Mouse (Mus musculus): ENCODE measurements around the gene Peg3. TPM values are rescaled to one million over a fixed set of nuclear protein-coding genes. Genes with fewer than 3 reads are reported as not detected.

Gene Peg3
- polyA plus RNA-seq, 1 experiment from 2014 or later = 222 TPM

- H3K27me3 ChIP-seq (ENCODE audit: control insufficient read depth, insufficient read depth, low read length) = no peaks in the 10 kb centered on the region
- 67% methylated on average over 12 of the region's 12 CpGs for WGBS
- no peak overlapping the region for H3K27ac ChIP-seq (ENCODE audit: low read depth, low read length)
- H3K9ac ChIP-seq (ENCODE audit: low read depth, low read length) = no peak overlapping the region
- no peaks in the 10 kb centered on the region for H3K9me3 ChIP-seq (ENCODE audit: control insufficient read depth, low read length)
- H3K36me3 ChIP-seq (ENCODE audit: control insufficient read depth, insufficient read depth, low read length) = no peaks in the 10 kb centered on the region; the same call in 1 of the 2 replicates
- H3K4me1 ChIP-seq (ENCODE audit: control insufficient read depth, insufficient read depth, low read length) = no peaks in the 10 kb centered on the region
- ATAC-seq (ENCODE audit: low FRiP score, low TSS enrichment) = 0 out of 2 replicates have a peak, but pooled peaks have one; percentile 45
- H3K4me3 ChIP-seq (ENCODE audit: low read length) = no peak overlapping the region
- H3K4me2 ChIP-seq (replicated peaks; ENCODE audit: low read depth, low read length) = no peak overlapping the region
Measured at GRCm38 (mm10) chr7:6759698-6760097, 29.5 kb upstream of the Peg3 start.

GRCm38 (mm10) chr7:6756777-6757291, 26.6 kb upstream of the Peg3 start:
- Histone ChIP-seq H3K36me3 (ENCODE audit: control insufficient read depth, insufficient read depth, low read length) (no peaks in the 10 kb centered on the region; the same call in 1 of the 2 replicates), H3K27me3 (ENCODE audit: control insufficient read depth, insufficient read depth, low read length) (no peaks in the 10 kb centered on the region), H3K4me1 (ENCODE audit: control insufficient read depth, insufficient read depth, low read length) (no peaks in the 10 kb centered on the region), H3K4me3 (ENCODE audit: low read length) (no peak overlapping the region), H3K27ac (ENCODE audit: low read depth, low read length) (no peak overlapping the region), H3K9ac (ENCODE audit: low read depth, low read length) (no peak overlapping the region), H3K9me3 (ENCODE audit: control insufficient read depth, low read length) (no peaks in the 10 kb centered on the region), H3K4me2 (replicated peaks; ENCODE audit: low read depth, low read length) (no peak overlapping the region)
- WGBS = 86% methylated on average over 4 of the region's 4 CpGs
- ATAC-seq (ENCODE audit: low FRiP score, low TSS enrichment) = no peak

GRCm38 (mm10) chr7:6753440-6753839, 23.2 kb upstream of the Peg3 start:
- 24% methylated on average over 4 of the region's 4 CpGs for WGBS
- H3K4me2 ChIP-seq (replicated peaks; ENCODE audit: low read depth, low read length) = no peak overlapping the region
- no peaks in the 10 kb centered on the region for H3K27me3 ChIP-seq (ENCODE audit: control insufficient read depth, insufficient read depth, low read length)
- no peak overlapping the region for H3K9ac ChIP-seq (ENCODE audit: low read depth, low read length)
- H3K9me3 ChIP-seq (ENCODE audit: control insufficient read depth, low read length) = no peaks in the 10 kb centered on the region
- H3K4me1 ChIP-seq (ENCODE audit: control insufficient read depth, insufficient read depth, low read length) = no peaks in the 10 kb centered on the region
- H3K4me3 ChIP-seq (ENCODE audit: low read length) = no peak overlapping the region
- H3K27ac ChIP-seq (ENCODE audit: low read depth, low read length) = no peak overlapping the region
- H3K36me3 ChIP-seq (ENCODE audit: control insufficient read depth, insufficient read depth, low read length) = no peaks in the 10 kb centered on the region; the same call in 1 of the 2 replicates
- ATAC-seq (ENCODE audit: low FRiP score, low TSS enrichment) = no peak

- Histone ChIP-seq H3K27me3 (ENCODE audit: control insufficient read depth, insufficient read depth, low read length) (no peaks in the 10 kb centered on the region), H3K4me1 (ENCODE audit: control insufficient read depth, insufficient read depth, low read length) (no peaks in the 10 kb centered on the region), H3K9ac (ENCODE audit: low read depth, low read length) (no peak overlapping the region), H3K27ac (ENCODE audit: low read depth, low read length) (no peak overlapping the region), H3K4me2 (replicated peaks; ENCODE audit: low read depth, low read length) (no peak overlapping the region), H3K4me3 (ENCODE audit: low read length) (no peak overlapping the region), H3K36me3 (ENCODE audit: control insufficient read depth, insufficient read depth, low read length) (no peaks in the 10 kb centered on the region), H3K9me3 (ENCODE audit: control insufficient read depth, low read length) (no peaks in the 10 kb centered on the region)
- ATAC-seq (ENCODE audit: low FRiP score, low TSS enrichment) = no peak
- 69% methylated on average over 7 of the region's 7 CpGs for whole genome bisulfite sequencing
Measured at GRCm38 (mm10) chr7:6749196-6749595, 19.0 kb upstream of the Peg3 start.

- H3K36me3 ChIP-seq (ENCODE audit: control insufficient read depth, insufficient read depth, low read length) = no peaks in the 10 kb centered on the region
- H3K4me3 ChIP-seq (ENCODE audit: low read length) = no peak overlapping the region
- ATAC-seq (ENCODE audit: low FRiP score, low TSS enrichment) = peak; percentile 90
- H3K4me1 ChIP-seq (ENCODE audit: control insufficient read depth, insufficient read depth, low read length) = no peaks in the 10 kb centered on the region
- no peak overlapping the region for H3K9ac ChIP-seq (ENCODE audit: low read depth, low read length)
- H3K27me3 ChIP-seq (ENCODE audit: control insufficient read depth, insufficient read depth, low read length) = no peaks in the 10 kb centered on the region
- H3K9me3 ChIP-seq (ENCODE audit: control insufficient read depth, low read length) = no peaks in the 10 kb centered on the region
- WGBS = 35% methylated on average over 10 of the region's 10 CpGs
- peak overlapping the region; percentile 56; the same call in 1 of the 2 replicates for H3K27ac ChIP-seq (ENCODE audit: low read depth, low read length)
- H3K4me2 ChIP-seq (replicated peaks; ENCODE audit: low read depth, low read length) = no peak overlapping the region
Measured at GRCm38 (mm10) chr7:6744281-6744904, 14.2 kb upstream of the Peg3 start.

GRCm38 (mm10) chr7:6736060-6736459, 5.8 kb upstream of the Peg3 start:
- H3K9ac ChIP-seq (ENCODE audit: low read depth, low read length) = no peak overlapping the region
- ATAC-seq (ENCODE audit: low FRiP score, low TSS enrichment) = no peak

GRCm38 (mm10) chr7:6731930-6732329, 1.7 kb upstream of the Peg3 start:
- Histone ChIP-seq H3K9ac (ENCODE audit: low read depth, low read length) (peak overlapping the region; percentile 31; the same call in 1 of the 2 replicates), H3K4me3 (ENCODE audit: low read length) (peak overlapping the region; percentile 66), H3K27me3 (ENCODE audit: control insufficient read depth, insufficient read depth, low read length) (no peaks in the 10 kb centered on the region), H3K9me3 (ENCODE audit: control insufficient read depth, low read length) (peaks cover 37% of the 10 kb centered on the region), H3K36me3 (ENCODE audit: control insufficient read depth, insufficient read depth, low read length) (no peaks in the 10 kb centered on the region), H3K4me2 (replicated peaks; ENCODE audit: low read depth, low read length) (peak overlapping the region; percentile 57), H3K4me1 (ENCODE audit: control insufficient read depth, insufficient read depth, low read length) (no peaks in the 10 kb centered on the region), H3K27ac (ENCODE audit: low read depth, low read length) (no peak overlapping the region)
- no peak for ATAC-seq (ENCODE audit: low FRiP score, low TSS enrichment)
- 38% methylated on average over 4 of the region's 4 CpGs for WGBS

More at GRCm38 (mm10) chr7:6736060-6736459, 5.8 kb upstream of the Peg3 start:
- H3K4me1 ChIP-seq (ENCODE audit: control insufficient read depth, insufficient read depth, low read length) = no peaks in the 10 kb centered on the region
- no peaks in the 10 kb centered on the region for H3K36me3 ChIP-seq (ENCODE audit: control insufficient read depth, insufficient read depth, low read length)
- no peak overlapping the region for H3K4me2 ChIP-seq (replicated peaks; ENCODE audit: low read depth, low read length)
- no peak overlapping the region for H3K4me3 ChIP-seq (ENCODE audit: low read length)
- no peaks in the 10 kb centered on the region for H3K27me3 ChIP-seq (ENCODE audit: control insufficient read depth, insufficient read depth, low read length)
- H3K9me3 ChIP-seq (ENCODE audit: control insufficient read depth, low read length) = peaks cover under 1% of the 10 kb centered on the region; the same call in 1 of the 2 replicates
- WGBS = 63% methylated on average over 1 of the region's 1 CpGs
- no peak overlapping the region for H3K27ac ChIP-seq (ENCODE audit: low read depth, low read length)

- 48% methylated on average over 3 of the region's 3 CpGs for WGBS
- Histone ChIP-seq H3K4me1 (ENCODE audit: control insufficient read depth, insufficient read depth, low read length) (no peaks in the 10 kb centered on the region), H3K4me3 (ENCODE audit: low read length) (peak overlapping the region; percentile 66), H3K4me2 (replicated peaks; ENCODE audit: low read depth, low read length) (peak overlapping the region; percentile 57), H3K27ac (ENCODE audit: low read depth, low read length) (no peak overlapping the region), H3K36me3 (ENCODE audit: control insufficient read depth, insufficient read depth, low read length) (no peaks in the 10 kb centered on the region), H3K9ac (ENCODE audit: low read depth, low read length) (peak overlapping the region; percentile 54; the same call in 1 of the 2 replicates), H3K9me3 (ENCODE audit: control insufficient read depth, low read length) (peaks cover 37% of the 10 kb centered on the region), H3K27me3 (ENCODE audit: control insufficient read depth, insufficient read depth, low read length) (no peaks in the 10 kb centered on the region)
- ATAC-seq (ENCODE audit: low FRiP score, low TSS enrichment) = no peak
Measured at GRCm38 (mm10) chr7:6731373-6731772, 1.1 kb upstream of the Peg3 start.

GRCm38 (mm10) chr7:6730801-6731200, 570 bp upstream of the Peg3 start:
- Histone ChIP-seq H3K9ac (ENCODE audit: low read depth, low read length) (peak overlapping the region; percentile 54), H3K27me3 (ENCODE audit: control insufficient read depth, insufficient read depth, low read length) (no peaks in the 10 kb centered on the region), H3K9me3 (ENCODE audit: control insufficient read depth, low read length) (peaks cover 37% of the 10 kb centered on the region), H3K36me3 (ENCODE audit: control insufficient read depth, insufficient read depth, low read length) (peaks cover 5% of the 10 kb centered on the region; the same call in 1 of the 2 replicates), H3K27ac (ENCODE audit: low read depth, low read length) (peak overlapping the region; percentile 62; the same call in 1 of the 2 replicates), H3K4me1 (ENCODE audit: control insufficient read depth, insufficient read depth, low read length) (no peaks in the 10 kb centered on the region), H3K4me3 (ENCODE audit: low read length) (peak overlapping the region; percentile 66), H3K4me2 (replicated peaks; ENCODE audit: low read depth, low read length) (peak overlapping the region; percentile 57)
- ATAC-seq (ENCODE audit: low FRiP score, low TSS enrichment) = no peak
- 49% methylated on average over 15 of the region's 15 CpGs for WGBS

Data from kidney, embryonic 14.5 days (tissue).